Mouse (Mus musculus): Measurements from ENCODE around the gene Aaed1. TPM values are rescaled to one million over a fixed set of nuclear protein-coding genes. Genes with fewer than 3 reads are reported as not detected.
"Not testable (repeated sequence)": the region's sequence is repeated elsewhere in the genome, so short reads cannot be mapped to it uniquely, and the experiment has no call there.

Gene Aaed1
- polyA plus RNA-seq, 1 experiment from 2014 or later, result 58.6 TPM

DNA sequence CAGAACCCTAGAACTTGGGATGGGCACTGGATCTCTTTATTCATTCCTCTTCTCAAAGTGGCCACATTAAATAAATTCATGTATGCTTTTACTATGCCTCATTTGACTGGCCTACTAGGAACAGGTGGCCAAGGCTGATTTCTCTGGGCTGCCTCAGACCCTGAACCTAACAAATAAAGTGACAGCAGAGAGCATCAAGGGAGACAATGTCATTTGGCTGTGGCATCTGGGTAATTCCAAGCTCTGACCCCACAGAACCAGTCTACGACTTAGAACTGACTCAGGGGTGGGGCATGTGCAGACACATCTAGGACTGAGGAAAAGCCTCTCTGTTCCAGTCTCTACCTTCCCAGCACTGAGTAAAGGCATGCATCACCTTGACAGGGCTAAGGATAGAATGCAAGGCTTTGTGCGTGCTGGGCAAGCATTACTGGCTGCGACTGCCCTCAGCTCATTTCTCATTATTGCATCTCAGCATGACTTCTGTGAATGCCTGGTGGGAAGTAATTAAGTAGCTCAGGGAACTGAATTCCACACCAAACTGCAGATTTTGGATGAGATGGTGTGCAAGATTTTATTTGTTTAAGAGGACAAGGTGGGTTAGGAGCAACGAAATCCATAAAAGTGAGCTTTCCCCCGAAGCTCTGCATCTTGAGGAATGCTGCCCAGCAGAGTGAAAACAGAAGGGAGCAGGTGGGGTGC lies 54.5 kb downstream of the Aaed1 start:
- 44% methylated on average over 5 of the region's 5 CpGs for WGBS
- no peak for DNase-seq (ENCODE audit: low spot score)
- peaks cover 14% of the 10 kb centered on the region for H3K4me1 ChIP-seq
- H3K9me3 ChIP-seq, result no peaks in the 10 kb centered on the region
- H3K4me3 ChIP-seq, result no peak overlapping the region
- H3K36me3 ChIP-seq, result no peaks in the 10 kb centered on the region
- H3K27ac ChIP-seq, result no peak overlapping the region
- no peaks in the 10 kb centered on the region for H3K27me3 ChIP-seq (ENCODE audit: insufficient read depth, poor library complexity, severe bottlenecking)

DNA sequence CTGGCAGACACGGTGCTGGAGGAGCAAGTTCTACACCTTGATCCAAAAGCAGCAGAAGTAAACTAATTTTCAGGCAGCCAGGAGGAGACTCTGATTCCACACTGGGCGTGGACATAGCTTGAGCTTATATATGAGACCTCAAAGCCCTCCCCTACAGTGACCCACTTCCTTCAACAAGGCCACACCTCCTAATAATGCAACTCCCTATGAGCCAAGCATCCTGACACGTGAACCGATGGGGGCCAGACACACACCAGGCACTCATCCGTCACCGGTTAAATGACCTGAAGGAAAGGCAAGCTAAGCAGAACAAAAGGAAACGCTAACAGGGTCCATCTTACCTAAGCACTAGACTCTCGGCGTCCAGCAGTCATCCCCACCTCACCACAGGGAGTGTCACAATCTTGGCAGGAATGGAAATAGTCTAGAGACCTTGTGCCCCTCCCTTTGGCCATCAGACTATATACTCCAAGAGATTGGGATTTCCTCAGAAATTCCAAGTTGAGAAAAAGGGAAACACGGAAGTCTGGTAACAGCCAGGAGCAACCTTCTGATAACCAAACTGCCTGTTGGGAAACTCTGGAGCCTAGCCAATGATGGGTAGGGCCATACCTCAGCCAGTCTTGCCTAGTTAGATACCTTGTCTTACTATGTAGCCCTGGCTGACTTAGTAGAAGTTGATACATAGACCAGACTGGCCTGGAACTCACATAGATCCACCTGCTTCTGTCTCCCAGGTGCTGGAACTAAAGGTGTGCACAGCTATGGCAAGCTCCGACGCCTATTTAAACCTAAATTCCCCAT lies 55.3 kb downstream of the Aaed1 start:
- H3K4me1 ChIP-seq, result peaks cover 14% of the 10 kb centered on the region
- H3K27ac ChIP-seq, result no peak overlapping the region
- no peak for DNase-seq (ENCODE audit: low spot score)
- 65% methylated on average over 12 of the region's 12 CpGs for WGBS
- no peaks in the 10 kb centered on the region for H3K27me3 ChIP-seq (ENCODE audit: insufficient read depth, poor library complexity, severe bottlenecking)
- no peaks in the 10 kb centered on the region for H3K36me3 ChIP-seq
- H3K4me3 ChIP-seq, result no peak overlapping the region
- no peaks in the 10 kb centered on the region for H3K9me3 ChIP-seq

DNA sequence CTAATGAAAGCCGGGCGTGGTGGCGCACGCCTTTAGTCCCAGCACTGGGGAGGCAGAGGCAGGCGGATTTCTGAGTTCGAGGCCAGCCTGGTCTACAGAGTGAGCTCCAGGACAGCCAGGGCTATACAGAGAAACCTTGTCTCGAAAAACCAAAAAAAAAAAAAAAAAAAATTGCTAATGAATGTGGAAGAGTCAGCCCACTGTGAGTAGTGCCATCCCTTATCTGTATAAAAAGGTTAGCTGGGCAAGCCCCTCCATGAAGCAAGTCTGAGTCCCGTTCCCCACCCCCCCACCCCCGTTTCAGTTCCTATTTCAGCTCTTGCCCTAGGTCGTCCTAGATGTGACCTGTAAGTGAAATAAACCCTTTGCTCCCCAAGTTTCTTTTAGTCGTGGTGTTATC lies 58.3 kb downstream of the Aaed1 start:
- H3K4me3 ChIP-seq; H3K36me3 ChIP-seq; H3K27me3 ChIP-seq (ENCODE audit: insufficient read depth, poor library complexity, severe bottlenecking); H3K27ac ChIP-seq; H3K9me3 ChIP-seq; DNase-seq (ENCODE audit: low spot score): not testable (repeated sequence)
- peaks cover 25% of the 10 kb centered on the region for H3K4me1 ChIP-seq
- WGBS, result 83% methylated on average over 11 of the region's 11 CpGs

DNA sequence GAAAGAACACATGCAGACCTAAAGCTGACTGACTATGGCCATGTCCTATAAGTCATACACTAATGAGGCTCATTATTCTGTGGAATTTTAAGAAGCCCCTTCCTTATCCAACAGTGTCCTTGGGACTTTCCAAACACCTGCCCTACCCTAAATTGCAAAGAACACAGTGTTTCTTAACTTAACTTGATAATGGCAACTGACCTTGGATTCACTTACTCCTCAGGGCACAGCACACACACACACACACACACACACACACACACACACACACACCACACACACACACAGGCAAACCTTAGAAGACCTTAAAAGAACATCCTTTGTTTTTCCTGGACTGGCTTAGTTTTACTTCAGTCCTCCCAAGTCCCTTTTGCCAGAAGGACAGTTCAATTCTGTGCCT lies 58.8 kb downstream of the Aaed1 start:
- H3K4me3 ChIP-seq, result no peak overlapping the region
- H3K36me3 ChIP-seq, result no peaks in the 10 kb centered on the region
- no peaks in the 10 kb centered on the region for H3K27me3 ChIP-seq (ENCODE audit: insufficient read depth, poor library complexity, severe bottlenecking)
- peaks cover 28% of the 10 kb centered on the region for H3K4me1 ChIP-seq
- no peak overlapping the region for H3K27ac ChIP-seq
- DNase-seq (ENCODE audit: low spot score), result no peak
- H3K9me3 ChIP-seq, result no peaks in the 10 kb centered on the region

DNA sequence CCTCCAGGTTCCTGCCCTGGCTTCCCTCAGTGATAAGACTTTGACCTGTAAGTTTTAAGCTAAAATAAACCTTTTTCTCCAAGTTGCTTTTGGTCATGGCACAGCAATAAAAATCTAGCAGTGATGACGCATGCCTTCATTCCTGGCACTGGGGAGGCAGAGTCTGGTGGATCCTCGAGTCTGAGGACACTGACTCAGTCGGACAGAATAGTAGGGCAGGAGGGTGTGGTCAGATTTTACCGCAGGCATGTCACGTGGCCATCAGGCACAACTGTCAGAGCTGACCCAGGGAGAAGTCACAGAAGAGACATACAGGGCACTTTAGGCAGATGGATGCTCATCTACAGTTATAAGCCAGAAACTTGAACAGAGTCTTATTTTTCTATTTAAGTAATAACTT lies 60.4 kb downstream of the Aaed1 start:
- DNase-seq (ENCODE audit: low spot score), result no peak
- H3K27ac ChIP-seq, result no peak overlapping the region
- 64% methylated on average over 5 of the region's 5 CpGs for WGBS
- no peaks in the 10 kb centered on the region for H3K9me3 ChIP-seq
- no peak overlapping the region for H3K4me3 ChIP-seq
- H3K27me3 ChIP-seq (ENCODE audit: insufficient read depth, poor library complexity, severe bottlenecking), result no peaks in the 10 kb centered on the region
- peaks cover 25% of the 10 kb centered on the region for H3K4me1 ChIP-seq
- H3K36me3 ChIP-seq, result no peaks in the 10 kb centered on the region

DNA sequence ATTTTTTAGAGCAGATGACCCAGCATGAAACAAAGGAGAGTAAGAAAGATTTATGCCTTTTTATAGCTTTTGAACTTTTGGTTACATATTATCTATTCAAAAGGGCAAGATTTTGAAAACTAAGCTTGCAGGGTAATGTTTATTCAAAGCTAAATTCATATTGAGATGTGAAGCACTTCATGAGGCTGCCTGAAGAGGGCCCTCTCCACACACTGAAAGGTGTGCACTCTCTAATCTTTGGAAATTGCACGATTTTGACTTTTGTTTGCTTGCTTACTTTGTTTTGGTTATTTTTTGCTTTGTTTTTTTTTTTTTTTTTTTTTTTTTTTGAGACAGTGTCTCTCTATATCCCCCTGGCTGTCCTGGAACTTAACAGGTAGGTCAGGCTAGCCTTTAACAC lies 62.1 kb downstream of the Aaed1 start:
- Histone ChIP-seq H3K27me3 (ENCODE audit: insufficient read depth, poor library complexity, severe bottlenecking) (no peaks in the 10 kb centered on the region), H3K4me1 (peaks cover 22% of the 10 kb centered on the region), H3K9me3 (no peaks in the 10 kb centered on the region), H3K4me3 (no peak overlapping the region), H3K27ac (no peak overlapping the region), H3K36me3 (peaks cover 2% of the 10 kb centered on the region; the same call in 1 of the 2 replicates)
- DNase-seq (ENCODE audit: low spot score), result no peak
- 26% methylated on average over 1 of the region's 1 CpGs for WGBS

DNA sequence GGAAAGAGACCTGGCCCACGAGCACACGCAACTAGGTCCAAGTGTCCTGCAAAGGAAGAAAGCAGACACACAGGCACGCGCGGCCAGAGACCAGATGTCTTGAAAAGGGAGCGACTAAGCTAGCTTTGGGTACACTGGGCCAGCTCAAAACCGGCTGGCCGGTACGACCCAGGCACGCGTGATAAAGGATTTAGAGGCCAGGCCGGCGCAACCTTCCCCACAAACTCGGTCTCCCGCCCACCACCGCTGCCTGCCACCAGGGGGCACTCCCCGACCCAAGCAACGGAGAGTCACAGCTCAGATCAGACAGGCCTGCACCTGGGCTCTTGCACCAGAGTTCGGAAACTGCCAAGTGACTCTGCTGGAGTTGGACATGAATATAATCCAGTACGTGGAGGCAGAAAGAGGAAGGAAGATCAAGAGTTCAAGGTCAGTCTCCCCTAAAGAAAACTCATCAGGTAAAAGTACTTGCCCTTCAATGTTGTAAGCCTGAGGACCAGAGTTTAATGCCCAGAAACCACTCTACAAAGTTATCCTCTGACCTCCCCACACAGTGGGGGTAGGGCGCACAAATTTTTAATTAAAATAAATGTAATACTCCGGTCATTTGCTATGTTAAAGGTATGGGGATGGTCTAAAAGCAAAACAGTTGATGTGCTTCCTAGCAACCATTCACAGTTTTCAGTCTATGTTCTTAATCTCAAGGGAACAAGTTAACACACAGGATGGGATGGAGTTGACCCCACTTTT lies 63.6 kb downstream of the Aaed1 start:
- no peaks in the 10 kb centered on the region for H3K27me3 ChIP-seq (ENCODE audit: insufficient read depth, poor library complexity, severe bottlenecking)
- H3K4me1 ChIP-seq, result peaks cover 22% of the 10 kb centered on the region
- peak overlapping the region; percentile 67 for H3K4me3 ChIP-seq
- peak; percentile 94 for DNase-seq (ENCODE audit: low spot score)
- H3K36me3 ChIP-seq, result peaks cover 2% of the 10 kb centered on the region; the same call in 1 of the 2 replicates
- peak overlapping the region; percentile 86 for H3K27ac ChIP-seq
- 8% methylated on average over 22 of the region's 22 CpGs for WGBS
- no peaks in the 10 kb centered on the region for H3K9me3 ChIP-seq

DNA sequence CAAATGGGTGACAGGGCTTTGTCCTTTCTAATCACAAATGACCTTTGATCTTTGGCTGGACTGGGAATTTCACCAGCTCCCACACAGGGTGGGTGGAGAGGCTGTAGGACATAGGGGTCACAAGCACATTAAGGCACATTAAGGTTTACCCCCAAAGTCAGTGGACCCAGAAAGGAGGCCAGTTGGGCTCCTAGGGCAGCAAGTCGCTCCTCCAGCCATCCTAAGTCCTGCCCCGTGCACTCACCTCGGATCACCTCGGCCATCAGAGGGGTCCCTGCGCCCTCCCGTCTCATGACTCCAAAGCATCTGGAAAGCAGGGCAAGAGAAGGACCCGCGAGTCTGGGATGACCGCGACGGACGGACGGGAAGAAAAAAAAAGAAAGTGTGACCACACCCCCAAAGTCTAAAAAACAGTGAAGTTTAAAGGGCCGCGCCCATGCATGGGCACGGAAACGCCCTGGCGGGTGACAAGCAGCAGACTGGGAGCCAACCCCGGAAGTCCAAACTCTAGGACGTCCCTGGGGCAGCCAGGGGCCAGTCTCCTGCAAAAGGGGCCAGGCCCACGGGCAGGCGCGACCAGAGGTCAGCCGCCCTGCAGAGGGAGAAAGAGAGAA lies 64.2 kb downstream of the Aaed1 start:
- DNase-seq (ENCODE audit: low spot score), result peak; percentile 92
- Histone ChIP-seq H3K4me3 (peak overlapping the region; percentile 67), H3K4me1 (peaks cover 15% of the 10 kb centered on the region; the same call in 1 of the 2 replicates), H3K27ac (peak overlapping the region; percentile 86), H3K36me3 (peaks cover 5% of the 10 kb centered on the region; the same call in 1 of the 2 replicates), H3K27me3 (ENCODE audit: insufficient read depth, poor library complexity, severe bottlenecking) (no peaks in the 10 kb centered on the region), H3K9me3 (no peaks in the 10 kb centered on the region)
- WGBS, result 2% methylated on average over 24 of the region's 24 CpGs

DNA sequence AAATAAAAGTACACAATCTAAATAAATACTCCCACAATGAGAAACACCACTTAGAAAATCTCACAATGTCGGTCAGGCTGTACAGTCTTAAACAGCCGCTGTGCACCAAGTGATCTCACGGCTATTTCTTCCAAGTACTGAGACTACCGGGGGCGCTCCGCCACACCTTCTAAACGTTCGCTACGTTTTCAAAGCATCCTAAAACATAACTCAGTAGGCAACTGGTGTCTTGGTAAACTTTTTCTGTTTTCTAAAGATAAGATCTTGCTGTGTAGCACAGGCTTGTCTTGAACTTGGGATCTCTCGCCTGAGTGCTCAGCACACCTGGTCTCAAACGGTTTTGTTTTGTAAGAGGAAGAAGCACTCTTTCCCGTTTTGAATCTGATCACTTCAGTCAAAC lies 66.4 kb downstream of the Aaed1 start:
- peaks cover 17% of the 10 kb centered on the region; the same call in 1 of the 2 replicates for H3K36me3 ChIP-seq
- DNase-seq (ENCODE audit: low spot score), result no peak
- WGBS, result 85% methylated on average over 12 of the region's 12 CpGs
- no peaks in the 10 kb centered on the region for H3K9me3 ChIP-seq
- H3K4me3 ChIP-seq, result no peak overlapping the region
- H3K27ac ChIP-seq, result no peak overlapping the region
- peaks cover 5% of the 10 kb centered on the region; the same call in 1 of the 2 replicates for H3K4me1 ChIP-seq
- H3K27me3 ChIP-seq (ENCODE audit: insufficient read depth, poor library complexity, severe bottlenecking), result no peaks in the 10 kb centered on the region

DNA sequence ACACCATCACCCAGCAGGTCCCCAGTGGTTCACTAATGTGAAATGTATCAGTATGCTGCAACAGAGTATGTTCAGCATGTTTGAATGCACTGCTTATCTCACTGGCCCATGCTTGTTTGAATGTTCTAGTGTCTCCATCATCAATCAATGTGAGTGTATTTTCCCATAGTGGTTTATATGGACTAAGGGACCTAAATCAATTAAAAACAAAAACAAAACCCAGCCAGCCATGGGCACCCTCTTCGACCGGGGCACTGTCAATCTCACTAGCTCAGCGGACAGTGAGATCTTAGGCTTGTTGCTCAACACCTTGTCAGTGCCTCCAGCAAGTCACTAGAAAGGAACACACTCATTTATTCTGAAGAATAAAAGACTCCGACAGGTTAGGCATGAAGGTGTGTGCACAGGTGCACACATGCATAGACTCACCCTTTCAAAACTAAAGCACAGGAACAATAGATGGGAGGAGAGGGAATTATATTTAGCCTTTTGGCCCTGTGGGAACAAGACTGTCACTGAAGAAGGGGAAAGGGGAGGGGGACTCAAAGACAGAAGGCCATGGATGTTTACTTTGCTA lies 67.7 kb downstream of the Aaed1 start:
- DNase-seq (ENCODE audit: low spot score), result no peak
- 79% methylated on average over 4 of the region's 4 CpGs for WGBS
- H3K36me3 ChIP-seq, result peaks cover 17% of the 10 kb centered on the region; the same call in 1 of the 2 replicates

DNA sequence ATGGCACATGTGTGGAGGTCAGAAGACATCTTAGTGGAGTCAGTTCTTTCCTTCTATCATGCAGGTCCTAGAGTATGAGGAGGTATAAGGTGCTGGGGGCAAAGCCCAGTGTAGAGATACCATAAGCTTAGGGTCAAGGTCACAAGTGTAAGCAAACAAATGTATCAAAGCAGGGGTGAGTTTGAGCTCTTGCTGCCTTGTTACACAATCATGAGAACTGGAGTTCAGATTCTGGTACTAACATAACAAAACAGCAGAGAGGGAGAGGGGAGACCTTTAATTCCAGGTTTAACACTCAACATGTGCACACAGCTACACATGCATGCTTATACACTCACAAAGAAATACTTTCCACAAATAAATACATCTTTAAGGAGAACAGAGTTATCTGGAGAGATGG lies 69.8 kb downstream of the Aaed1 start:
- no peak overlapping the region for H3K4me3 ChIP-seq
- no peaks in the 10 kb centered on the region for H3K9me3 ChIP-seq
- H3K27me3 ChIP-seq (ENCODE audit: insufficient read depth, poor library complexity, severe bottlenecking), result no peaks in the 10 kb centered on the region
- no peak for DNase-seq (ENCODE audit: low spot score)
- H3K36me3 ChIP-seq, result peaks cover 17% of the 10 kb centered on the region; the same call in 1 of the 2 replicates
- peaks cover 19% of the 10 kb centered on the region for H3K4me1 ChIP-seq
- no peak overlapping the region for H3K27ac ChIP-seq

More for the DNA sequence above, 67.7 kb downstream of the Aaed1 start:
- Histone ChIP-seq H3K9me3 (no peaks in the 10 kb centered on the region), H3K27me3 (ENCODE audit: insufficient read depth, poor library complexity, severe bottlenecking) (no peaks in the 10 kb centered on the region), H3K27ac (no peak overlapping the region), H3K4me1 (peaks cover 18% of the 10 kb centered on the region), H3K4me3 (no peak overlapping the region)

DNA sequence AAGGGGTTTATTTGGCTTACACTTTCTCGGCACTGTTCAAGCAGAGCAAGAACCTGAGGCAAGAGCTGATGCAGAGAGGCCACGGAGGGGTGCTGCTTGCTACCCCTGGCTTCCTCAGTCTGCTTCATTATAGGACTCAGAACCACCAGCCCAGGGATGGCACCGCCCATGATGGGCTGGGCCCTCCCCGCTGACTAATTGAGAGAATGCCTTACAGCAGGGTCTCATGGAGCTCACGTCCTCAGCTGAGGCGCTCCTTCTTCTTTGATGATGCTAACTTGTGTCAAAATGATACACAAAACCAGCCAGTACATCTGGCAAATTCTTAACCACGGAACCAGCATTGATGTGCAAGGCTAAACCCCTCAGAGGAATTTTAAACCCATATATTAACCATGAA lies 71.9 kb downstream of the Aaed1 start:
- no peaks in the 10 kb centered on the region for H3K9me3 ChIP-seq
- no peak for DNase-seq (ENCODE audit: low spot score)
- H3K27me3 ChIP-seq (ENCODE audit: insufficient read depth, poor library complexity, severe bottlenecking), result no peaks in the 10 kb centered on the region
- peaks cover 17% of the 10 kb centered on the region; the same call in 1 of the 2 replicates for H3K36me3 ChIP-seq
- peak overlapping the region; percentile 70 for H3K27ac ChIP-seq
- H3K4me1 ChIP-seq, result peaks cover 38% of the 10 kb centered on the region
- H3K4me3 ChIP-seq, result peak overlapping the region; percentile 16; the same call in 1 of the 2 replicates
- 54% methylated on average over 7 of the region's 7 CpGs for WGBS
